Mouse (Mus musculus) mature B cell (primary cell): ENCODE results near the gene Hhex.

ENCODE experiments used
- in situ Hi-C: fragments of 300-500 bp; cut with MboI; formaldehyde crosslinking; loops from 2 replicates; pipeline ENCODE4 v1.14.3; 2019

Hhex gene

DNA sequence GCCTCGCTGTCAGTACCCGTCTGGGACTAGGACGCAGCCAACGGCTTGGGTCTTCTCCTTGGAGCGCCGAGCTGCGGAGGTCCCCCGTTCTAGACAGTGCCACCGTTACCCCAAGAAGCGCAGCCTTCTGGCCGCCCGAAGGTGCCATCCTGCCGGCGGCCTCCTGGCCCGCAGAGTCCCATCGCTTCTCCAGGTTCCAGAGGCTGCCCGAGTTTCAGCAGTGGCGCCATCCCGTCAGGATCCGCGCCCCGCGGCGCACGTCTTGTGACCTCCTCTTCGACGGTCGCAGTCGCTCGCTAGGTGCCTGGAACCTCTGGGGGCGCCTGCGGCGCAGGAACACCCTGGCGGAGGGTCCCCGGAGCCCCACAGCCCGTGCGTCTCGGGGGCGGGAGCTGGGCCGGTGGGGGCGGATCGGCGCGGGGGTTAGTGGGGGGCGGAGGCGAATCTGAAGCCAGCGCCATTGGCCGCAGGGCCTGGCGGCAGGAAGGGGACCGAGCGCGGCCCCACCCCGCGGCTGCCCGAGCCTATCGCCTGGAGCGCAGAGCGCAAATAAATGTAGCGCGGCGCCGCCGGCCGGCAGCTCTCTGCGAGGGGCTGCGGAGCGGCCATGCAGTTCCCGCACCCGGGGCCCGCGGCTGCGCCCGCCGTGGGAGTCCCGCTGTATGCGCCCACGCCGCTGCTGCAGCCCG lies at the start of gene Hhex:
Gene Hhex, plus strand, starts transcription at position 548 of the 689 bp plus-strand sequence.
- in situ Hi-C loops = loop anchor here (5.0 kb wide), 1 partner anchor 73 kb away; no protein-coding TSS in a partner anchor

DNA sequence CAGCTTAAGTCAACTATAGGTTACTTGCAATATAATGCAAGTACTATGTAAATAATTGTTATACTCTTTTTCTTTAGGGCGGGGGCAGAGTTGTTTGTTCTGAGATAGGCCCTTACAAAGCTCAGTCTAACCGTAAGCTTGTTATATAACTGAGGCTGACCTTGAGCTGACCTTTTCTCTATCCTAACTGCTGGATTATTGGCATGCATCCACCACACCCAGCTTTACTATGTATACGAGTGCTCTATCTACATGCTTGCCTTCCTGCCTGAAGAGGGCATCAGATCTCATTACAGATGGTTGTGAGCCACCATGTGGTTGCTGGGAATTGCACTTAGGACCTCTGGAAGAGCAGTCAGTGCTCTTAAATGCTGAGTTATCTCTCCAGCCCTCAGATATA lies 48.5 kb upstream of the Hhex start:
- in situ Hi-C loops = no loop called here

DNA sequence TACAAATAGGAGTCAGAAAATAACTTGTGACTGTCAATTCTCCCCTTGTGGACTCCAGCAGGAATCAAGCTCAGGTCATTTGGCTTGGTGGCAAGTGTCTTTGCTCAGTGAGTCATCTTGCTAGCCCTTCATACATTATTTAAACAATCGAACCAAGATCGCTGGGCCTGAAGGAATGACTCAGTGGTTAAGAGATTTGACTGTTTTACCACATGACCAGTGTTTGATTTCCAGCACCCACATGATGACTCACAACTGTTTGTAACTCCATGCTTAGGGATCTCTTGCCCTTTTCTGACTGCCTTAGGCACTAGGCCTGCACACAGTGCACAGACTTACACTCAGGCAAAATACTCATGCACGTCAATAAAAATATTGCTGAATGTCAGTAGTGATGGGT lies 42.7 kb upstream of the Hhex start:
- in situ Hi-C loops = no loop called here

DNA sequence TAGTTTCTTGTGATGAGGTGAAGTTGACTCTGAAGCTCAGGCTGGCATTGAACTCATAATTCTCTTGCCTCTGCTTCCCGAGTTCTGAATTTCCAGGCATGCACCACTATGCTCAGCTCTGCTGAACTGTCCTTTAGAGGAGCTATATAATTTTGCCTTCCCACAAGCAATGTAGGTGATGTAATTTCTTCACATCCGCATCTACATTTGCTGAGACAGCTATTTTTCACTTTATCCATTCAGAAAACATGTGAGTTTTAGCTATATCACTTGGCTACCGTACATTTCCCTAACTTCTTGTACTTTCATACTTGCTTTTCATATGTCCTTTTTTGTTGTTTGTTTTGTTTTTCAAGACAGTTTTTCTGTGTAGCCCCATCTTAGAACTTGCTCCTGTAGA lies 38.3 kb upstream of the Hhex start:
- in situ Hi-C loops = no loop called here

DNA sequence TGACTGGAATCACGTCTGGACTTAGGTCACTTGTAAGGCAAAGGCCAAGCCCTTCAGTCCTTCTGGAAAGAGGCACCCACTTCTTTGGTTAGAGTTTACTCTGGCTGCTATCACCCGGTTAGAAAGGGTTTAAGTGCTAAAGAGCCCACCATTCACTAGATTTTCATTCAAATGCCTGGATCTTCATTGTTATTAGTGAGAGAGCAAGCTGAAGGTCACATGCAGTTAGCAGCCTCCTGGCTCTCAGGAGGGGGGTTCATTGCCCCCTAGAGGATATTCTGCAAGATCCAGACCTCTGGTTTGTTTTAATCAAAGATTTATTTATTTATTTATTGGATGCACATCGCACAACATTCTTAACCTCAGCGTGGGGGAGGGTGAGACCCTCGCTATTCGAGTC lies 33.7 kb upstream of the Hhex start:
- in situ Hi-C loops = no loop called here

DNA sequence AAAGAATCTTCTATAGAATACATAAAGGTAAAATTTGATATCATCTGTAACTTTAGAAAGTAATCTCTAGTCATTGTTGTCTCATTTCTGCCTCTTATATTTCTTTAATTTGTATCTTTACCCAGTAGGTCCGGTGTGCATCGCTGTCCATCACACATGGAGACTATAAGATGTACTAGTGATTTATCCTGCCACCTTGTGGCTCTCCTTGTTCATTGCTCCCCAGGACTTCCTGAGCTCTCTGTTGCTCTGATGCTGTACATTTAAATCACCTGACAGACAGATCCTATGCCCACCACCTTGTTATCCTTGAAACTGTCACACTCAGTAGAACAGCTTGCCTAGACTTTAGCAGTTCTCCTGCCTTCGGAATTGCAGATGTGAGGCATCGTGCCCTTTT lies 16.3 kb upstream of the Hhex start:
- in situ Hi-C loops = no loop called here

DNA sequence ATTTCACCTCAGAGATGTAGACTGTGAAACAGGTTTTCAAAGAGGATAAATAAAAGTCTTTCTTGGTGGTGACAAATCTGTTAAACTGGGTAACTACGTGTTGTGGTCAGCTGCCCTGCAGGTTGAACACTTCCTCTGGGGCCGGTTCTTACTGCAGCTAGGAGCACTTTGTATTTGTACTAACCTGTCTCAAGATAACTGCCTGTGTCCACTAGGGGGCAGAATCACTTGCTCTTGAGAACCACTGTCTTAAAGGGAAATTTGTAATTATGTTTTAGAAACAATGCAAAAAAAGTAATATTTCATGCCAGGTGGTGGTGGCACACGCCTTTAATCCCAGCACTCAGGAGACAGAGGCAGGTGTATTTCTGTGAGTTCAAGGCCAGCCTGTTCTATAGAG lies 15.0 kb upstream of the Hhex start:
- in situ Hi-C loops = no loop called here

DNA sequence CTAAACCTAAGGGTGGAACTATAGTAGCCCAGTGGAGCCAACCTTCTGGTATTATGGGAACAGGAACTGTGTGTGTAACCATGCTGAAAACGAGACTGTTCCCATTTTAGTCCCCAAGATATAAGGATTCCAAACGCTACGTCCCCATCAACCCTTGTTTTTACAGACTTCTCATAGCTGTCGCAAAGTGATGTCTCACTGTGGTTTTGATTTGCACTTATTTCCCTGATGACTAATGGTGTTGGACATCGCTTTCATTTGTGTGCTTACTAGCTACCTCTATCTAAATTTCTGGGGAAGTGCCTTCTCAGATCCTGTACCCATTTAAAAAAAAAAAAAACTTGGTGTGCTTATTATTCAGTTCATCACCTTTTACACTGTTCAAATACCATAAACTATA lies 6.0 kb upstream of the Hhex start:
- in situ Hi-C loops = no loop called here

DNA sequence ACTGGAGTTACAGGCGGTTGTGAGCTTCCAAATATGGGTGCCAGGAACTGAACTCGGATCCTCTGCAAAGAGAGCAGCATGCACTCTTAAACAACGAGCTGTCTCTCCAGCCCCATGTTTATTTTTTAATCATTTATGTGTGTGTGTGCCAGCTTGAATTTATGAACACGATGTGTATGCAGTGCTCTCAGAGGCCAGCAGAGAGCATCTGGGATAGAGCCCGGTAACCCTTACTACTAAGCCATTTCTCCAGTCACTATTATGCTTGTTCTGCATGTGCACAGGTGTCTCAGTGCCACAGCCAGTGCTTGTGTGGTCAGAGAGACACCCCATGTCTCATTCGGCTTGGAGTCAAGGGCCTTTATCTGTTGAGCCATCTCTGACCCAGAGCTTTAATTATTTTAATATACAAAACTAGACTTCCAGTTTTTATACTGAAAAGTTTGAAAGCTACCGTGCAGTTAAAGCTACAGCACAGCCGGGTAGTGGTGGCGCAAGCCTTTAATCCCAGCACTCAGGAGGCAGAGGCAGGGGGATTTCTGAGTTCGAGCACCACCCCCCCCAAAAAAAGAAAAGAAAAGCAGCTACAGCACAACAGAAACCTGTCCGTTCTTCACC lies 3.4 kb upstream of the Hhex start:
- in situ Hi-C loops = loop anchor here (5.0 kb wide), 1 partner anchor 76 kb away; no protein-coding TSS in a partner anchor

DNA sequence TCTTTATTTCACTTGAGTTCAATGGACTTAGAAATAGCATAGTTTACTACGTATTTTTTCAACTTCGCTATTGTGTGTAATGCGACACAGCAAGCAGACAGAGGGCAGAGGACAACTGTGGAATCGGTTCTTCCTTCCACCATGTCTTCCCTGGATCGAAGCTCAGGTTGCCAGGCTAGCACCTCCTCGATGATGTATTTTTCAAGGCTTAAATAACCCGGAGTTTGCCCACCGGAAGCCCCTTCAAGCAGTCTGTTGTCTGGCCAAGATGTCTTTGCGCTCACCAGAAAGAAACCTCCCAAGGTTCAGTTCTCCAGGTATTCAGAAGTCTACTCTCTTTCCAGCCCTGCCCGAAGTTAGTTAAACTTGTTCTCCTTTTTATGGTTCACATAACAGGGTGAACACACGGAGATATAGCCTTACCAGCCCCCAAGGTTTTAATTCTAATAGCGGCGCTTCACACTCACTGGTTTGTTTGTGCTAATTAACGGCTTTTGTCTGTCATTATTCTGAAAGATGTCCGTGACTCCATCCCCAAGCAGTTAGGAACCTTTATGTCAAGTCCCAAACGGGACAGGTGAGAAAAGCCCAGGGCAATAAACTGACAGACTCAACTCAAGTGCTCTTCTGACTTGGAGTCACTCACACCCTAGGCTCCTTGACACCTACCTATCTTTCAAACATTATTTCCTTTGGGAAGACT lies 1.6 kb upstream of the Hhex start:
- in situ Hi-C loops = loop anchor here (5.0 kb wide), 1 partner anchor 74 kb away; no protein-coding TSS in a partner anchor

DNA sequence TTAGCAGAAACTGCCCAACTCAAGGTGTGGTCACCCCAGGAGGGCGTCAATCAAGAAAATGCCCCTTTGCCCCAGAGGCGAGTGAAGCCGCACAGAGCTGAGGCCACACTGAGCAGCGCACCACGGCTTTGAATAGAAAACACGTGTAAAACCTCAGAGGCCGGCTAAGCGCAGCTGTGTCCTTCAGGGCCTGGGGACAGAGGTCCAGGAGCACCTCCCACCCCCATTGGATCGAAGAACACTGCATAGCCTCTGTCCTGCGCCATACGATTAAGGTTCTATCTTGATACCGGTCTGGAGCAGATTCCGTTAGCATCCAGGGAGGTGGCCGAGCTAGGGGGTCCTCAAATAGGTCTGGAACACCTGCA lies 731 bp upstream of the Hhex start:
- in situ Hi-C loops = loop anchor here (5.0 kb wide), 1 partner anchor 73 kb away; no protein-coding TSS in a partner anchor

DNA sequence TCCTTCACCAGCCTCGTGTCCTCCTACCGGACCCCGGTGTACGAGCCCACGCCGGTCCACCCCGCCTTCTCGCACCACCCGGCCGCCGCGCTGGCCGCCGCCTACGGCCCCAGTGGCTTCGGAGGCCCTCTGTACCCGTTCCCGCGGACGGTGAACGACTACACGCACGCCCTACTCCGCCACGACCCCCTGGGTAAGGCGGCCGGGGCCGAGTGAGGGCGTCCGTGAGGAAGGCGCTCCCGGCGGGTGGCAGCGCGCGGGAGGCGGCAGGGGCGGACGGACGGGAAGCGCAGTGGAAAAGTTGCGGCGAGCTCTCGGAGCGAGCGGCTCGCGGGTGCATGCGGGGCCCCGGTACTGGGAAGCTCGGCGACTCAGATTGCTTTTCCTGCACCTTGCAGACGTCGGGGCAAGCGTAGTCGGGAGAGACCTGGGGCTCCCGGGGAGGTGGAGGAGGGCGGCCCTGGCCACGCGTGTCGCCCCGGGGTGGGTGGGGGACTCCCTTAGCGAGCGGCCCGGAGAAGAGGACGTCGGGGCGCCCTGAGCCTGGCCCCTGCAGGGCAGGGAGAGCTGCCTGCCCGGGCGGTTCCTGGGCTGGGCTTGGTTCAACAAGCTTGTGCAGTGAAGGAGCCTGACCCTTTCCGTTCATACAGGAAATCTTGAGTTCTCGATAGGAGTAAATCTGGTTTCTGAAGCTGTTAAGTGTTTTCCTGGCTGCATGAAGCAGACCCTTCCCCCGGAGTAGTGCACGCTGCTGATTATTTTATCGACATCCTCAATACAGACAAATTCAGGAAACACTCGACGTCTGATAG lies 637 bp downstream of the Hhex start:
- in situ Hi-C loops = no loop called here

DNA sequence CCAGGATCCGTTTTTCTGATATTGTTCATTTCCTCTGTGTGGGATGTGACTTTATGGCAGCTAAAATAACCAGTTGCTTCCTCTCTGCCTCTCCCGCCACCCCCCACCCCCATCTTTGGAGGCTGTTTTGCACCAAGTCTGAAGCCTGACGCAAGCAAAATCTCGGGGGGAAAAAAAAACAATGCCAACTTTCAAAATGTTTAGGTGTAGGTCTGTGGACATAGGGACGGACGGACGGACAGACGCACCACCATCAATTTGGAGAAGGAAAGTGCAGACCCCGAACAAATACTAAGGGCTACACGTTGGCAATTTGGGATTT lies 1.2 kb downstream of the Hhex start:
- in situ Hi-C loops = no loop called here

DNA sequence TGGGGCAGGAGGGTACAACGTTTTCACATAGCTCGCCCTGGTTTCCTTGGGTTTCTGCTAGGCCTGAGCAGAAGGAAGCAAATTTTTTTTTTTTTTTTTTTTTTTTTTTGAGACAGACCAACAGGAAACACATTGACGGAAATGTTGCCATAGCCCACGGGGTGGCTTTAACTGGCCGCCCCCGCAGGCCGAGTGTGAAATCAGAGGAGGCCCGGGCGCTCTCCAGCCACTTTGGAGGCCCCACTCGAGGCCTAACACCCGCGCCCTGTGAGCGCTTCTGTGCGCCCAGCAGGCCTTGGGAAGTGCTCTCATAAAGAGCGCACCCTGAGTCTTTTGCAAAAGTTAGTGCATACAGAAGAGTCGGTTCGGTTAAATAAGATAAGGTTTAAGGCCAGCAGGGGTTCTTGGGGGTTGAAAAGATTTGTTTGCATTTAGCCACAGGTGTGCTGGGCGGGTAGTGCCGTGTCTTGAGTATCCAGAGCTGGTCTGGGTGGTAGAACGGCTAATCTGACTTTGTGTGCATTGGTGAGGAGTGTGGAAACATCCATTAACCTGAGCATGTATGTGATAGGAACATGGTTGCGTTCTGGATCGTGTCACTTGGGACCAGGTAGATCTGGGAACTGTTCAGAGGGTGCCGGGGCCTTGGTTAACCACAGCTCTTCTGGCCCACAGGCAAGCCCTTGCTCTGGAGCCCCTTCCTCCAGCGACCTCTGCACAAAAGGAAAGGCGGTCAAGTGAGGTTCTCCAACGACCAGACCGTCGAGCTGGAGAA lies 2.1 kb downstream of the Hhex start:
- in situ Hi-C loops = no loop called here

DNA sequence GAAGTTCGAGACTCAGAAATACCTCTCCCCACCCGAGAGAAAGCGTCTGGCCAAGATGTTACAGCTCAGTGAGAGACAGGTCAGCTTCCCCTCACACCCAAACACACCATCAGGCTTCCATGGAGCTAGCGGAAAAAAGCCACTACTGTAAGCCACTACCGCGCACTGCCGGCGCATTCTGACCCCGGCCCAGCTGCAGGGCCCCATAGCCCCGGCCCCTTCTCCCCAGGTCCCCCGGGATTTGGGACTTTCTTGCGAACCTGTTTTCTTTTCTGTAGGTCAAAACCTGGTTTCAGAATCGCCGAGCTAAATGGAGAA lies 2.6 kb downstream of the Hhex start:
- in situ Hi-C loops = no loop called here

DNA sequence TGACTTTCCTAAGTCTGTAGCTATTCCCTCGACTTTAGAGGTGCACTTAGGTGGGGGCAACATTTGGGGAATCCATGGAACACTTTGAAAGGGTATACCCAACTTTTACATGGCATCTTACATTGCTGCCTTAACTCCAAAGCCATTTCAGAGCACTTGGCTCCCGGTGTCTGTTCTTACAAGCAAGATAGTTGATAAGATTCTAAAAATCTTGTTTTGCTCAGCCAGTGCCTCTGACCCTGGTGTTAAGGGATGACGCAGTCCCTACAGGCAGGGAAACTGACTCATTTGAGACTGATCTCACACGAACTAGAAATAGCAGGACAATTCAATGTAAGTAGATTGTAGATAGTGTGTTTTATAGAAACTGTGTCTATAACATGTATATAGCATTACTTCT lies 5.6 kb downstream of the Hhex start:
- in situ Hi-C loops = no loop called here

DNA sequence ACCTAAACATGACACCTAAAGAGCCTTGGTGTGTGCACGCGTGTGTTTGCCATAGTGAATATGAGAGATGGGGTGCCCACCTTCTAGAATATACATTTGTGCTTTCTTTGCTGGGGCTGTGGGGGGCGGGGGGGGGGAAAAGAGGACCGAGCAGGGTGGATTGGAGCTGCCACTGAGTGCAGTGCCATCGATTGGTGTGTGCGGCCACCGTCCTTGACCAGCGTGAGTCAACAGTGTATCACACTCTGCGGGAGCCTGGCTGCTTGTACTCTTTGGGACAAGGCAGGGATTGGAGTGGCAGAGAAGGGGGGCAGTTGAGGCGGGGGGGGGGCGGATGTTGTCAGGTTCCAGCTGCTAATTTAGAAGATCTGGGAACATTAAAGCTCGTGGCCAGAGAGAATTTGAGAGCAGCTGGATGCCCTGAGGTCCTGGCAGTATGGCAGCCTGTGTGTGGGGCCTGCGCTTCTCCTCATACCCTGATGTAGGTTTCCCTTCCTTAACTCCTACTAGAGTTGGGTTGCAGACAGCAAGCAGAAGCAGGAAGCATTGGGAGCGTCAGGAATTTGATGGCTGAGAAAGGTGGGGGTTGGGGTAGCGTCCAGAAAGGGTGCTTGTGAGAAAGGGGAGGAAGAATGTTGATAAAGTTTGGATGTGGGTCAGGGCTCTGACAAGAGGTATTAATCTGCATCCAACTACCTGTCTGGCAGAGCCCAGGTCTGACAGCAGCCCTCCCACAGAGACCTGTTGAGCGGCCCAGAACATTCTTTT lies 6.3 kb downstream of the Hhex start:
- in situ Hi-C loops = no loop called here

DNA sequence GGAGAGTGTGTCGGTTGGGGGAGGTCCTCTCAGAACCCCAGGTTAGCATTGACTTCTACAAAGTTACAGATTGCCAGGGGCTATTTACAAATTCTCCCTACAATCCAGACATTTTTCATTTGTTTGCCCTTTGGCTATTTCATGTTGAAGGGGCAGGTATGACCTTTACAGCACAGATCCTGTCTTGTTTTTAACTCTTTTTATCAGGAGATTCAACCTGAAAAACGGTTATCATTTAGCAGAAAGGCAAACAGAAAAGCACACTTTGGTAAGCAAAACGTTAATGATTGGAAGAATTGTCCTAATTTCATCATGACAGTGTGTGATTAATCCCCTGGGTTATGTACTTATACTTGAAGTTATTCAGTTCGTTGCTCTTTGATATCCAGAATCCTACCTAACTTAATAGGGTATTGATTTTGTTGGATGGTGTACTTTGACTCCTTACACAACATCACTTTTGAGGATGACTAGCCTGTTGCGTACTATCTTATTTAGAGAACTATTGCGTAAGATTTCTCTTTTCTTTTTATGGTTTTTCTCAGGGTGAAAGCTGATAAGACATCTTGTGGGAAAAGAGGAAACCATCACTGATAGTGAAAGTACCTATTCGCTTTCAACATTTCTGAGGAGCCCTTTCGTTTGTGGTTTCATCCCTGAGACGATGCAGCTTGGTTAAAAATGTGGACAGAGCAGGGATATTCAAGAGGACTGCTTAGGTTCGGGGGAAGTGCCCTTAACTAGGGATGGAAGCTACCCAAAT lies 8.1 kb downstream of the Hhex start:
- in situ Hi-C loops = no loop called here

DNA sequence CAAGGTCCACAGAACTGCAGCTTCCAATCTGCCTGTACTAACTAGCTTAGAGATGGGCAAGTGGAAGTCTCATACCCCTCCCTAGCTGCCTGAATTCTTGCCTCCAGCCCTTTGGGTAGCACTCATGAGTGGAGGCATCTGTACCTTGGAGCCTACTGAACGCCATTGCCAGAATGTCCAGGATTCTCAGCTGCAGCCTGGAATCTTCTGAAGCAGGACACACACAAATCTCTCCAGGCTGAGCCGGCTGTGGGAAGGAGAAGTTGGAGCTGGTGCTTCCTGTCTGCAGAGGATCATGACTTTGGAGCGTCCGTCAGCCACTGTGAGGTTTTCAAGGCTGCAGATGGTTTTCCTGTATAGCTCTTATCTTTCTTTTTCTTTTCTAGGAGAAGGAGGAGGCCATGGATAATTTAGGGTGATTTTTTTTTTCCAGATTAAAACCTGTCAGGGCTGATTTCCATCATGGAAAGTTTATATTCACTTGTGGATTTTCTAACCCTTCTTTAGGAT lies 9.1 kb downstream of the Hhex start:
- in situ Hi-C loops = no loop called here

DNA sequence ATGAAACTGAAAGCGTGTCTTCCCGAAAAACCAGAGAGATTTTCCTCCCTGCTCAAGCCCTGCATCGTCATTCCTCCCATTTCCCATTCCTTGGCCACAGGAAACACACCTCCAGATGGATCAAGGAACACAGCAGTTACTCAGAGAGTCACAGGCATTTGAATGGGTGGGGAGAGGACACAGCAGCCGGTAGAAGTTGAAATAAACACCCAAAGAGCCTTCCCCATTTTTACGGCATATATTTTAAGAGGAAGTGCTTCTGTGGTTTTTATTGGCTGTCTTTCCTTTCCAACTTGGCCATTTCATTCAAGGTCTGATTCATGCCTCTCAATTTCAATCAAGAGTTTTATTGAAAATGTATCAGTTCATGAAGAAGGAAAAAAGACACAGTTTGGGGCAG lies 13.6 kb downstream of the Hhex start:
- in situ Hi-C loops = no loop called here
